Mouse (Mus musculus) kidney, adult 2 months (tissue): ENCODE results near the gene Gpc3.

Source experiments
- CTCF ChIP-seq: fragments of 200-500 bp; conservative IDR thresholded peaks from 2 replicates; pipeline ENCODE4 v1.5.1; 2011; ENCODE audit warnings: low read depth, mild to moderate bottlenecking, control low read depth, low read length, moderate library complexity, mixed read lengths; ENCODE audit not compliant: insufficient read depth, insufficient read length
- POLR2A ChIP-seq: fragments of 200-500 bp; IDR thresholded peaks from one replicate; pipeline ENCODE4 v1.6.1; 2011; ENCODE audit warnings: low read depth, low read length, control low read depth

DNA sequence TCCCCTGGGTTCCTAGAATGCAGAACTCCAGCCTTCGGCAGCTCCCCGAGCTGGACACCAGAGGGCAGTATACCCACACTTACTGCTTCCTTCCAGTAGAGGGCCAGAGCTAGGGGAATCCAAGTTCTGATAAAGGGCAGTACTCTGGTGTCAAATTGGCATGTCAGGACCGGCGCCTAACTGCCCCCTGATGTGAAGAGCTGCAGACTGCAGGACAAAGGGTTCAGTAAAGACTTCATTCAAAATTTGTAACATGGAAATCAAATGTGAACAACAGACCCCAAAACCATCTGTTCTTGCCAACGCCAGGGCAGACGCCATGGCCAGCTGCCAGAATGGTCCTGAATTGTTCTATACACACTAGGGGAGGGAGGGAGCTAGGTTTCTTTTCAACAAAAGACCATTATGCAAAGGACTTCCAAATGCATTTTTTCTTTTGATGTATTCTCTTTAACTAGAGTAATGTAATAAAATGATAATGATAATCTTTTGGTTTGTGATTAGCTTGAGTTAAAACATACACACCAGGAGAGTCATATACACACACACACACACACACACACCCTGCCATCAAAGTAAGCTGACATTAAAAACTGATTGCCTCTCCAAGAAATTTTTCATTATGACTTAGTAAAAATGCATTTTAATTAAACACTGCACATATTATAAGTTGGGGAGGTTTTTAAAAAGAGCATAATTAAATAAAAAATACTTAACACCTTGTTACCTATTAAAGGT, 160.1 kb downstream of the Gpc3 start:
- peak; percentile 88 for TF ChIP-seq CTCF
- no peak for TF ChIP-seq POLR2A
